Mouse (Mus musculus) liver, embryonic 14.5 days (tissue): ENCODE measurements around the gene Tmcc1. TPM values are rescaled to one million over a fixed set of nuclear protein-coding genes. Genes with fewer than 3 reads are reported as not detected.

Experiments used
- ATAC-seq: fragments of 200-750 bp; cut with Nextera tagmentation; 2 replicates; pipeline ENCODE4 v1.8.0; 2017; ENCODE audit warnings: moderate number of reproducible peaks, mild to moderate bottlenecking, moderate library complexity; ENCODE audit not compliant: insufficient read depth
- DNase-seq, 3 experiments: peaks; one replicate each; pipeline ENCODE4 v3.0.0-alpha.2; 2012 to 2013; ENCODE audit warnings: low read depth in 3 of 3, low spot score in 3 of 3
- H3K27ac ChIP-seq: fragments of 300-500 bp; sonication (generic); 2 replicates; pipeline ENCODE4 v1.5.1; 2014; ENCODE audit warnings: moderate library complexity, mild to moderate bottlenecking, control low read depth, inconsistent platforms
- H3K27me3 ChIP-seq: fragments of 300-500 bp; sonication (generic); 2 replicates; pipeline ENCODE4 v1.6.1; 2014; ENCODE audit warnings: mild to moderate bottlenecking, low read length, moderate library complexity; ENCODE audit not compliant: control insufficient read depth, insufficient read depth
- H3K36me3 ChIP-seq: fragments of 300-500 bp; sonication (generic); replicated peaks from 2 replicates; pipeline ENCODE4 v1.6.1; 2014; ENCODE audit warnings: low read depth; ENCODE audit not compliant: control insufficient read depth, insufficient read depth
- H3K4me1 ChIP-seq, 2 experiments: fragments of 200-500 bp in 1 of 2; fragments of 300-500 bp in 1 of 2; sonication (generic) in 1 of 2; replicated peaks; 2 replicates each; pipeline ENCODE4 v1.6.1; 2012 to 2014; ENCODE audit warnings: antibody characterized with exemption in 1 of 2, inconsistent platforms in 1 of 2, low read length in 1 of 2; ENCODE audit not compliant: control insufficient read depth in 2 of 2, insufficient read depth in 2 of 2
- H3K4me2 ChIP-seq: fragments of 300-500 bp; sonication (generic); 2 replicates; pipeline ENCODE4 v1.6.1; 2014; ENCODE audit warnings: low read depth, mild to moderate bottlenecking, control low read depth, moderate library complexity
- H3K4me3 ChIP-seq, 2 experiments: fragments of 200-500 bp in 1 of 2; fragments of 300-500 bp in 1 of 2; sonication (generic) in 1 of 2; 2 replicates each; pipeline ENCODE4 v1.5.1; 2012 to 2014; ENCODE audit warnings: low read depth in 2 of 2, low read length in 2 of 2, mild to moderate bottlenecking in 2 of 2, control low read depth in 1 of 2, inconsistent platforms in 1 of 2, moderate library complexity in 1 of 2; ENCODE audit not compliant: insufficient read depth in 1 of 2
- H3K9ac ChIP-seq: fragments of 300-500 bp; sonication (generic); replicated peaks from 2 replicates; pipeline ENCODE4 v1.6.1; 2014; ENCODE audit warnings: mild to moderate bottlenecking, control low read depth, moderate library complexity
- H3K9me3 ChIP-seq: fragments of 300-500 bp; sonication (generic); 2 replicates; pipeline ENCODE4 v1.6.1; 2016; ENCODE audit warnings: low read length, mixed read lengths; ENCODE audit not compliant: control insufficient read depth
- CTCF ChIP-seq: IDR thresholded peaks from 2 replicates; pipeline ENCODE4 v1.5.1; 2016; ENCODE audit warnings: antibody characterized with exemption, low read depth, control low read depth
- EP300 ChIP-seq: IDR thresholded peaks from 2 replicates; pipeline ENCODE4 v1.6.1; 2016; ENCODE audit warnings: antibody characterized with exemption, low read depth
- WGBS: fragments of 180-500 bp; shearing (Covaris S2); extraction: QIAGEN DNeasy Blood & Tissue Kit; methylation state at CpG from one replicate; pipeline ENCODE4 v1.1.7; 2014; ENCODE audit not compliant: insufficient replicate concordance; 5-methylcytosine and 5-hydroxymethylcytosine counted together
- polyA plus RNA-seq, 2 experiments: library from polyadenylated mRNA; depleted of rRNA in 1 of 2; stranded (reverse) in 1 of 2; unstranded in 1 of 2; fragments of >200 nt; fragmentation: Nextera tagmentation in 1 of 2; extraction: Ambion mirVana in 1 of 2; gene quantifications; 2 replicates each; pipeline versions ENCODE4 v1.2.1 to v1.2.3; 2012 to 2014

Tmcc1 gene
- polyA plus RNA-seq, 2 experiments = 2.6 to 3.2 TPM

- Histone ChIP-seq H3K4me2 (no peak overlapping the region), H3K9me3 (no peaks in the 10 kb centered on the region), H3K4me3 (no peak overlapping the region), H3K36me3 (no peaks in the 10 kb centered on the region), H3K27ac (no peak overlapping the region), H3K9ac (no peak overlapping the region), H3K4me1 (peaks cover 0 to 4% of the 10 kb centered on the region in 2 experiments; a peak in 3 of 4 replicates), H3K27me3 (no peaks in the 10 kb centered on the region)
- TF ChIP-seq CTCF (no peak), EP300 (no peak)
- WGBS = 52% methylated on average over 3 of the region's 3 CpGs
- ATAC-seq (no peak), DNase-seq (no peak)
Measured at GRCm38 (mm10) chr6:116058541-116059300, 134.6 kb downstream of the Tmcc1 start.

DNA sequence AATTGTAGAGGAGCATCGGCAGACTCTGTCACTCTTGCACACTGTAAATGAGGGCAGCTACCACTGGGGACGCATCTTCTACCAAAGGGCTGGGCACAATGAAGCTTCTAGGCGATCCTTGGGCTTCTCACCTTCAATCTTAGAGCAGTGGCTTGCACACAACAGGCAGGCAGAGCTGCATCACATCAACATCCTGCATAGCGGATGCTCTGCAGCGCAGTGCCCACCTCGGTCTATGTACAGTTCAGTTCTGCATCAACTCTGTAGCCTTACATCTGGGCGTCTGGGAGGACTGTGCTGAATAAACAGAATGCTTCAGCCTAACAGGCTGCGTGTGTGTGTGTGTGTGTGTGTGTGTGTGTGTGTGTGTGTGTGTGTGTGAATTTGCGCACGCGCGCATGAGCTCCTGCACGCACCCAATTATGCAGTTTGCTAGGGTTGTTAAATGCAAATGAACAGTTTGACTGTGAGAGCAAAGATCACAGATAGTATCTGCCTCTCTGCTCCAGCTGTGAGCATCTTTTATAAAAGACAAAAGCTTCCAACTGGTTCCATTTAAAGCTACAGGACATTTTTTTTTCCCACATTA, 136.5 kb downstream of the Tmcc1 start:
- no peak overlapping the region for H3K4me2 ChIP-seq
- H3K4me3 ChIP-seq = no peak overlapping the region
- H3K27ac ChIP-seq = no peak overlapping the region
- H3K4me1 ChIP-seq = peaks cover 0 to 4% of the 10 kb centered on the region in 2 experiments; a peak in 3 of 4 replicates
- WGBS = 66% methylated on average over 13 of the region's 13 CpGs
- no peak for DNase-seq
- H3K9me3 ChIP-seq = no peaks in the 10 kb centered on the region
- no peaks in the 10 kb centered on the region for H3K27me3 ChIP-seq
- no peaks in the 10 kb centered on the region for H3K36me3 ChIP-seq
- TF ChIP-seq EP300 = no peak
- TF ChIP-seq CTCF = no peak
- H3K9ac ChIP-seq = no peak overlapping the region
- no peak for ATAC-seq

GRCm38 (mm10) chr6:116055766-116056165, 137.5 kb downstream of the Tmcc1 start:
- Histone ChIP-seq H3K4me3 (no peak overlapping the region), H3K36me3 (no peaks in the 10 kb centered on the region), H3K9me3 (no peaks in the 10 kb centered on the region), H3K27ac (no peak overlapping the region), H3K27me3 (no peaks in the 10 kb centered on the region), H3K4me1 (peaks cover 0 to 4% of the 10 kb centered on the region in 2 experiments; a peak in 3 of 4 replicates), H3K9ac (no peak overlapping the region), H3K4me2 (no peak overlapping the region)
- TF ChIP-seq CTCF (no peak), EP300 (no peak)
- ATAC-seq (no peak), DNase-seq (no peak)
- WGBS = 77% methylated on average over 2 of the region's 2 CpGs

GRCm38 (mm10) chr6:116055001-116055471, 138.2 kb downstream of the Tmcc1 start:
- peak in 2 of 3 experiments; percentile 14 to 17 for DNase-seq
- 65% methylated on average over 1 of the region's 1 CpGs for WGBS

DNA sequence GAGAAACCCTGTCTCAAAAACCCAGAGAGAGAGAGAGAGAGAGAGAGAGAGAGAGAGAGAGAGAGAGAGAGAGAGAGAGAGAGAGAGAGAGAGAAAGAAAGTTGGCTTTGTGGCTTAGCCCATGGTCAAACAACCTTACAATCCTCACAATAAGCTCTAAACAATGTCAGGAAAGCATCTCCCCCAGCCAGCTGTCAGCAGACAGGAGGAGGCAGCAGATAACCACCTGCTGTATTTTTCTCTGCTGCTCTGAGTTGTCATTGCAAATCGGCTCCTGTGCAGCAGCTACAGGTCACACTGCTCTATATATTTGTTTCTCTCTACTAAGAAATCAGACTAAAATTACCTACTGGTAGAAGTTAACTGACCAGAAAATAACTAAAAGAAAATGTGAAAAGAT, 145.4 kb downstream of the Tmcc1 start:
- no peaks in the 10 kb centered on the region for H3K27me3 ChIP-seq
- no peak overlapping the region for H3K4me2 ChIP-seq
- H3K27ac ChIP-seq = no peak overlapping the region
- no peak overlapping the region for H3K9ac ChIP-seq
- peak; percentile 50; the same call in 1 of the 2 replicates for ATAC-seq
- WGBS = 10% methylated on average over 1 of the region's 1 CpGs
- no peak overlapping the region for H3K4me3 ChIP-seq
- no peak for DNase-seq
- H3K9me3 ChIP-seq = peaks cover under 1% of the 10 kb centered on the region; the same call in 1 of the 2 replicates
- H3K36me3 ChIP-seq = no peaks in the 10 kb centered on the region
- peaks cover 0 to 5% of the 10 kb centered on the region in 2 experiments; a peak in 1 of 4 replicates for H3K4me1 ChIP-seq
- TF ChIP-seq EP300 (0 out of 2 replicates have a peak, but pooled peaks have one; percentile 37), CTCF (no peak)

More at GRCm38 (mm10) chr6:116055001-116055471, 138.2 kb downstream of the Tmcc1 start:
- Histone ChIP-seq H3K4me1 (peaks cover 0 to 4% of the 10 kb centered on the region in 2 experiments; a peak in 3 of 4 replicates), H3K27ac (no peak overlapping the region), H3K4me2 (no peak overlapping the region), H3K36me3 (no peaks in the 10 kb centered on the region), H3K27me3 (no peaks in the 10 kb centered on the region), H3K9me3 (no peaks in the 10 kb centered on the region), H3K4me3 (no peak overlapping the region), H3K9ac (no peak overlapping the region)
- TF ChIP-seq EP300 (no peak), CTCF (no peak)
- no peak for ATAC-seq
